Mouse (Mus musculus) brown adipose tissue, adult 24 weeks (tissue): Measurements from ENCODE around the gene Ehd1. TPM values are rescaled to one million over a fixed set of nuclear protein-coding genes. Genes with fewer than 3 reads are reported as not detected.

Experiments used
- H3K27ac ChIP-seq: fragments of 200-500 bp; replicated peaks from 2 replicates; pipeline ENCODE4 v1.5.1; 2012; ENCODE audit warnings: low read depth, mild to moderate bottlenecking, low read length
- H3K4me1 ChIP-seq: fragments of 200-500 bp; 2 replicates; pipeline ENCODE4 v1.6.1; 2012; ENCODE audit warnings: low read length, mixed read lengths; ENCODE audit not compliant: control insufficient read depth, insufficient read depth, insufficient read length
- H3K4me3 ChIP-seq: fragments of 200-500 bp; 2 replicates; pipeline ENCODE4 v1.5.1; 2012; ENCODE audit warnings: low read depth, mild to moderate bottlenecking, low read length, moderate library complexity; ENCODE audit not compliant: insufficient read depth
- polyA plus RNA-seq: library from polyadenylated mRNA; stranded (reverse); fragments of >200 nt; gene quantifications from 2 replicates; pipeline ENCODE4 v1.2.4, GENCODE M21; 2012; ENCODE audit not compliant: missing spikeins, insufficient read depth, insufficient read length

Gene Ehd1
- polyA plus RNA-seq, 1 experiment: 39.6 TPM

GRCm38 (mm10) chr19:6241274-6242107 is 35.0 kb upstream of the Ehd1 start, which contains the start of gene Atg2a:
Gene Atg2a (plus strand): TSS chr19:6241668.
- Histone ChIP-seq H3K4me1 (peaks cover 10% of the 10 kb centered on the region), H3K27ac (peak within 1 kb of the TSS; percentile 75), H3K4me3 (peak within 1 kb of the TSS; percentile 87)

- H3K4me3 ChIP-seq: peak overlapping the region; percentile 87
- peaks cover 10% of the 10 kb centered on the region for H3K4me1 ChIP-seq
- H3K27ac ChIP-seq: peak overlapping the region; percentile 75; the same call in 1 of the 2 replicates
Measured at GRCm38 (mm10) chr19:6242281-6242680, 34.2 kb upstream of the Ehd1 start.

GRCm38 (mm10) chr19:6243226-6243625 is 33.3 kb upstream of the Ehd1 start:
- Histone ChIP-seq H3K27ac (no peak overlapping the region), H3K4me1 (peaks cover 10% of the 10 kb centered on the region), H3K4me3 (no peak overlapping the region)

DNA sequence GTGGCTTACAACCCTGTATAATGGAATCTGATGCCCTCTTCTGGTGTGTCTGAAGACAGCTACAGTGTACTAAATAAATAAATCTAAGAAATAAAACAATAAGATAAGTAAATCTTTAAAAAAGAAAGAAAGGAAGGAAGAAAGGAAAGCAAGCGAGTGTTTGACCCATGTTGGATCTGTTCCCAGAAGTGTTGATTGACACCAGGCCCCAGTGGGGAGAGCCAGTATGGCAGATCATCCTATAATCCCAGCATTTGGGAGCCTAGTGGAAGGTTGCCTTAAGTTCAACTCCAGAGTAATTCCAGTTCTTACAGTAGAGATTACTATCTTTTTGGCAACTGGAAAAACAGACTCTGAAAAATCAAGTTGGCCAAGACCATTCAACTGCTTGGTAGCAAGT is 30.7 kb upstream of the Ehd1 start:
- Histone ChIP-seq H3K27ac (no peak overlapping the region), H3K4me3 (no peak overlapping the region), H3K4me1 (peaks cover 10% of the 10 kb centered on the region)

GRCm38 (mm10) chr19:6247526-6248300 is 28.8 kb upstream of the Ehd1 start:
- Histone ChIP-seq H3K27ac (no peak overlapping the region), H3K4me3 (no peak overlapping the region), H3K4me1 (peaks cover 5% of the 10 kb centered on the region)

DNA sequence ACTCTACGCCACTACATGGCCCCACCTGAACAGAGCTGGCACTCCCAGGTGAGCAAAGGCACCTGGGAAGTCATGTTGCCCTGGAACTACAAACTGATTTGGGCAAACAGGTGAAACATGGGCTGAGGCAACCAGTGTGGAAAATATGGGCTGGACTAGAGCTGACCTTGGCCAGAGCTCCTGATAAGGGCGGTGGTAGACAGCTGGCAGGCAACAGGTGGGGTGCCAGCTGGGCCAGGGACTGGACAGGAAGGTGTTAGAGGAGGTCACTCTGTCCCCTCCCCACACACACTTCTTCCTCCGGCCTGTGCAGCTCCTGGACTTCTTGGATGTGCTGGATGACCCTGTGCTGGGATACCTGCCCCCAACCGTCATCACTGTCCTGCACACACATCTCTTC is 23.5 kb upstream of the Ehd1 start:
- Histone ChIP-seq H3K27ac (no peak overlapping the region), H3K4me3 (no peak overlapping the region), H3K4me1 (no peaks in the 10 kb centered on the region)

GRCm38 (mm10) chr19:6260428-6260827 is 16.1 kb upstream of the Ehd1 start:
- H3K4me1 ChIP-seq: no peaks in the 10 kb centered on the region
- H3K27ac ChIP-seq: no peak overlapping the region
- no peak overlapping the region for H3K4me3 ChIP-seq

GRCm38 (mm10) chr19:6260946-6261345 is 15.6 kb upstream of the Ehd1 start:
- H3K4me3 ChIP-seq: no peak overlapping the region
- H3K27ac ChIP-seq: no peak overlapping the region
- H3K4me1 ChIP-seq: no peaks in the 10 kb centered on the region

DNA sequence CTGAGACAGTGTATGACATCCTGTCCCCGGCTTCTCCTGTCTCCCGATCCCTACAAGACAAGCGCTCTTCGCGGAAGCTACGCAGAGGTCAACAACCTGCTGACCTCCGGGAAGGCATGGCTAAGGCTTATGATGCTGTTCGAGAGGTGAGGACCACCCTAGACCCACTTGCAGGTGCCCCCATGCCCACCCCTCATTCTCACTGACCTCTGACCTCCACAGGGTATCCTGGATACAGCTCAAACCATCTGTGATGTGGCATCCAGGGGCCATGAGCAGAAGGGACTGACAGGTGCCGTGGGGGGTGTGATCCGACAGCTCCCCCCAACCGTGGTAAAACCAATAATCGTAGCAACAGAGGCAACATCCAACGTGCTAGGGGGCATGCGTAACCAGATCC is 15.1 kb upstream of the Ehd1 start:
- Histone ChIP-seq H3K4me1 (no peaks in the 10 kb centered on the region), H3K27ac (no peak overlapping the region), H3K4me3 (no peak overlapping the region)

GRCm38 (mm10) chr19:6262222-6262621 is 14.3 kb upstream of the Ehd1 start:
- Histone ChIP-seq H3K4me3 (no peak overlapping the region), H3K27ac (no peak overlapping the region), H3K4me1 (no peaks in the 10 kb centered on the region)

DNA sequence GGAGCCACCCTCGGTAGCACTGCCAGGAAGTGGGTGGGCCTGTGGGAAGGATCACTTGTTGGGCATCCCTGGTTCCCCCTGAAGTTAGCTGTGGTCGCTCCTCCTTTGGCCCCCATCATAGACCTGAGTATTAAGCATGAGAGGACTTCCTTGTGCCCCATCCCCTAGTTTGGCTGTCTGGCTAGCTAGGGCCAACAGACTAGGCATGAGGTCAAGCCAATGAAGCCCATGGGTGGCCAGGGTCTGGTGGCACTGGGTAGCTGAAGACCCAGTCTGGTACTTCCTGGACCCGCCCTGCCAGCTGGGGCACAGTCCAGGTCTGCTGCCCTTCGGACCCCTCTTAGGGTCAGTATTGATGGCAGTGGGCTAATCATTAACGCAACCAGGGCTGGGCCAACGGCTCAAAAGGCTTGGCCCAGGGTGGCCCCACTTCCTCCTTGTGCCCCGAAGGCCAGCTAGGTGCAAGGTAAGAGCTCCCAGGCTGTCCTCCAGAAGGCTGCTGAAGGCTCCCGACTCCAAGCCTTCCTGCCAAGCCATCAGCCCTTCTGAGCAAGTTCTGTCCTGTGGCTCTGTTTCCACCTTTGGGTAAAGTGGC is 13.6 kb upstream of the Ehd1 start:
- Histone ChIP-seq H3K27ac (no peak overlapping the region), H3K4me3 (no peak overlapping the region), H3K4me1 (no peaks in the 10 kb centered on the region)

GRCm38 (mm10) chr19:6264200-6264599 is 12.3 kb upstream of the Ehd1 start:
- Histone ChIP-seq H3K4me1 (no peaks in the 10 kb centered on the region; the same call in 1 of the 2 replicates), H3K27ac (no peak overlapping the region), H3K4me3 (no peak overlapping the region)

- H3K4me1 ChIP-seq: no peaks in the 10 kb centered on the region; the same call in 1 of the 2 replicates
- H3K4me3 ChIP-seq: no peak overlapping the region
- H3K27ac ChIP-seq: no peak overlapping the region
Measured at GRCm38 (mm10) chr19:6264945-6265344, 11.6 kb upstream of the Ehd1 start.

DNA sequence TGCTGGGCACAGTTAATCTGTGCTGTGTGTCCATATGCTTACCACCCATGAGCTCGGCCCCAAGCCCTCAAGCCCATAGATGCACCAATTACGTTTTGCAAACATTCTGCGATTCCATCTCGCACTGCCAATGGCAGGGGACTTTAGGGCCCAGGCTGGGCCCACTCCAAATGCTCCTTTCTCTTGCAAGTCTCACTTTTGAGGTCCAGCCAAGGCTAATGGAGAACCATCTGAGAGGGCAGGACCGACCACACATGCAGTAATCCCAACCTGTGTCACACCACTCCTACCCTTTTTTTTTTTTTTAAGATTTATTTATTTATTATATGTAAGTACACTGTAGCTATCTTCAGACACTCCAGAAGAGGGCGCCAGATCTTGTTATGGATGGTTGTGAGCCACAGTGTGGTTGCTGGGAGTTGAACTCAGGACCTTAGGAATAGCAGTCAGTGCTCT is 10.8 kb upstream of the Ehd1 start:
- no peaks in the 10 kb centered on the region; the same call in 1 of the 2 replicates for H3K4me1 ChIP-seq
- no peak overlapping the region for H3K4me3 ChIP-seq
- H3K27ac ChIP-seq: no peak overlapping the region
